Mouse (Mus musculus) 3T3-L1 (cell line): ENCODE measurements around the gene Utrn.

Experiments
- DNase-seq: peaks from one replicate; pipeline ENCODE4 v3.0.0-alpha.2; 2015; ENCODE audit warnings: low read depth, low spot score

Utrn gene

DNA sequence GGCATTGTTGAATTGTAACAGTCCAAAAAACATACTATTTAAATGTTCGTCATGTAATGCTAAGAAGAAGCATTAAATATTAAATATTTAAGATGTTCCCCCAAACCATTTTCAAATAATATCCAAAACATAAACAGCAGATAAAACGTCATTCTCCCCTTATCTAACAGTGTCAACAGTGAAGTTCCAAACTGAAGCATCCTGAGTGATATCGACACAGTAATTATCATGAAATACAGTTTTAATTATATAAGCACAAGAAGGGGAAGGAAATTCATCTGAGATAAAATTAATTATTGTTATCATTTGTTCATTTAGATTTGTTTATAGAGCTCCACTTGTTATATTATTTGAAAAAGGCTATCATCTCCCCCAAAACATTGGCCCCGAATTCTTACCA, 425.0 kb downstream of the Utrn start:
- no peak for DNase-seq

GRCm38 (mm10) chr10:12433161-12433560, 436.0 kb downstream of the Utrn start:
- DNase-seq = no peak

- no peak for DNase-seq
Observed at GRCm38 (mm10) chr10:12430399-12430798, 438.8 kb downstream of the Utrn start.

DNA sequence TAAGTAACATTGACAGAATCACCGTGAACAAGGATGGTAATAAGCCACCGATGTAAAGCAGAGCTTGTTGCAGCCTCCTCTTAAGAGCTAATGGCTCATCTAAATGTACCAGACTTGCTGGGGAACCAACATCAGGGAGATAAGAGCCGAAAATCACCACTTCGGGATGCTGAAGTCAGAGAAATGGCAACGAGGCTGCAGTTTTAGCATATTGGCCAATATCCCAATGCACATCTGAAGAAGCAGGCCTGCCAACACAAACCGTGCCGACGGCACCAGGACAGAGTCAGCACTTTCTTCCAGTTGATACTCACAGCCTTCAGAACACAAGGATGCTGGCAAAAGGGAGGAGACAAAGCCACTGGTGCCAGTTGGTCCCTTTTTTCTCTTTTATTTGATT, 442.3 kb downstream of the Utrn start:
- no peak for DNase-seq

DNA sequence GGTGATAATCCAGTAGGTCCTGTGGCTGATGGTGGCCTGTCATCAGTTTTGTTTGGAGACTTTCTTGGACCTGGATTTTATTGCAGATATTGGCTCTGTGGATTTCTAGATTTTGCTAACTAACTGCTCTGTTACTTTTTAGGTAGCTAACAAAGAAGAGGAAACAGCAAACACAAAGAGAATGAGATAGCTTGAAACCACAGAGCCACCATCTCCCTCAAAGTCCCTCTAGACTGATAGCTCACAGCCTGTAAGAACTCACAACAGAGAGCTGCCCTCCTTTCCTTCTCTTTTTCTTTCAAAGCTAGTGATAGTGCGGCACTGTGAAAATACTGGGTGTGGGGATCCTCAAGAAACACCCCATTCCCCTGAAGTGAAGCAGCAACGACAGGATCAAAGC, 444.2 kb downstream of the Utrn start:
- DNase-seq = no peak

DNA sequence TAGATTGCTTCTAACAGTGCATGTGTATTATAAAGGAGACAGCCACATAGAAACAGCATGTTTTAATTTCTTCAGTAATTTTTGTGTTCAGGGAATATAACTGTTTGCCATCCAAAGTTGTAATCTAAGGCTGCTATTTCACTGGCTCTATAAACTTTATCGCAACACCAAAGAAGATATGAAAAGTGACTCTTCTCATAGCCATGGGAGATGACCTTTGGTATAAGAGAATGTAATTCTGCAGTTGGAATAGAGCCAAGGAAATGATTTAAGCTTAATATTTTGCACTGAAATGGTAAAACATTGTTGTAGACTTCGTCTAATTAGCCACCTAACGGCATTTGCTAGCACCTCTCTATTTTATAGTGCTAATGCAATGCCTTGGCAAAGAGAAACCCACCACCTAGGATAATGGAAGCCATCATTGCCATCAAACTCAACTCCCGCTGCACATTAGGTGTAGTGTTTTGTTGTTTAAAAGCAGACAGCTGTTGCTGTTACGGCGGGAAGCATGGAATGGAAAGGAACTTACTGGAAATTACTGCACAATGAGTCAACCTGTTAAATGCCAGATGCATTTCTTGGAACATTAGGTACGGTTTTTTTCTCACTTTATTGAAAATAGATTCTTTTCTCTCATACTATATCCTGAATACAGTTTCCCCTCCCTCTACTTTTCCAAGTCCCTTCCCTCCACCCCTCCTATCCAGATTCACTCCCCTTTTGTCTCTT, 445.0 kb downstream of the Utrn start:
- peak; percentile 57 for DNase-seq

GRCm38 (mm10) chr10:12414967-12415366, 454.2 kb downstream of the Utrn start:
- no peak for DNase-seq

- no peak for DNase-seq
Observed at GRCm38 (mm10) chr10:12406338-12407110, 462.6 kb downstream of the Utrn start.

DNA sequence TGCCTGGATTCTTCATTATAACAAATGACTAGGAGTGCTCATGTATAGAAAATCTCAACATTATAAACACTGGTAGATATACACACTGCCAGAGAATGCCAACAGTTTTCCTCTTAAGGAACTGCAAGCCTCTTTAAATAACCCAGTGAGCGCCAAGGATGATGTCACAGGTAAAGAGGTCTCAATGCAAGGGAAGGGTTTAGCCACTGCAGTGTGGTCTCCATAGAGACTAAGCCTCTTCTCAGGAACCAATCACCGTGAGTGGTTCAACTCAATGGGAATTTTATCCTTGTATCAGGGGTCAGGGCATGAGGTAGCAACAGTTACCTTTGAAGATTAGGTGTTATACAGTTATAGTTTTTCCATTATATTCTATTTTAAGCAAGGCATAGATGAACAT, 469.7 kb downstream of the Utrn start:
- no peak for DNase-seq

- no peak for DNase-seq
Observed at GRCm38 (mm10) chr10:12380139-12380538, 489.0 kb downstream of the Utrn start.

GRCm38 (mm10) chr10:12379123-12379522, 490.0 kb downstream of the Utrn start:
- no peak for DNase-seq

GRCm38 (mm10) chr10:12377727-12378126, 491.4 kb downstream of the Utrn start:
- DNase-seq = no peak

GRCm38 (mm10) chr10:12376015-12376414, 493.1 kb downstream of the Utrn start:
- no peak for DNase-seq

DNA sequence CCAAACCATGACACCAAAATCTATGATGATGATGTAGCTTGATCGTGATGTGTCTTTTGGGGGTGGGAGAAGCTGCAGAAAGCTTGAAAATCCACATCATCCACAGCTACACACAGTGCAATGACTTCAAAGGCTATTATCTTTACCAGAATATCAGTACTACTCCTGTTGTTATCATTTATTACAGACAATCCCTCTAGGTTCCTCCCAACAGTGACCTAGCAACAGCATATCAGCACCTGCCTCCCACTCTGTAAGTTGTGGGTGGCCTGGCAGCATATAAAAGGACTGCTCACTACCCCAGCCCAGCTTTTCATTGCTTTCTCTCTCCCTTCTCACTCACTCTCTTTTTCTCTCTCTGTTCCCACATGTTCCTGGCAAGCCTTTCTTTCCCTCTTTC, 494.4 kb downstream of the Utrn start:
- no peak for DNase-seq

DNA sequence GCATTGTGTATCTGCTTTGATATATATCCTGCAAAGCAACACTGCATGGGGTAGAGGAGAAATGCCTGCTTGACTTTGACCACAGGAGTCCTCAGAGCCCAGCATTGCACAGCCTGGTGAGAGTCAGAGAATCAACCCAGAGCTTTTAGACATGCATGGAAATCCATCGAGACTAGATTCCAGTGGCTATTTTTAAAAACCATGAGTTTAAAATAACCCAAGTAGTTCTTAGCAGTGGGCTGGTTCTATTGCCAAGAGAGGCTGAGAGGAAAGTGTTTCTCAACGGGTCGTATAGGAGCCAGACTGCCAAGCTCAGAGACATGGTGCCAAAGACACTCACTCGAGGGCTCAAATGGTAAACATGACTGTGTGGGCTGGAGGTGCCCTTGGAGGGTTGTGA, 514.6 kb downstream of the Utrn start:
- no peak for DNase-seq

DNA sequence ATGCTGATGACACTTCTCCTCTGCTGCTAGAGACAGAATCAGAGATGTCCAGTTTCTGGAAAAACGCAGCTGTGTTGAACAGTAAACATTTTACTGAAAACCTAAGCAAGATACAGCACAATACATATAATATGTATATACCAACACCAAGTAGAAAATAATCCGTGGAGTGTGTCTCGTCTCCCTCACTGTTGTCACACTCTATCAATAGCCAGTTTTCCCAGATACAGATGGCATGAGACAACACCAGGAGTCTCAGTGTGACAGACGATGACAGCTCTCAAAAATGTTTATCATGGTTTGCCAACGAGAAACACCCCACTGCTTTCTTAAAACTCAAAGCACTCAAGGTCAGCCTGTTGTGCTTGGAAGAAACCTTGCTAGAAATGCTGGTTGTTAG, 515.1 kb downstream of the Utrn start:
- DNase-seq = no peak

DNA sequence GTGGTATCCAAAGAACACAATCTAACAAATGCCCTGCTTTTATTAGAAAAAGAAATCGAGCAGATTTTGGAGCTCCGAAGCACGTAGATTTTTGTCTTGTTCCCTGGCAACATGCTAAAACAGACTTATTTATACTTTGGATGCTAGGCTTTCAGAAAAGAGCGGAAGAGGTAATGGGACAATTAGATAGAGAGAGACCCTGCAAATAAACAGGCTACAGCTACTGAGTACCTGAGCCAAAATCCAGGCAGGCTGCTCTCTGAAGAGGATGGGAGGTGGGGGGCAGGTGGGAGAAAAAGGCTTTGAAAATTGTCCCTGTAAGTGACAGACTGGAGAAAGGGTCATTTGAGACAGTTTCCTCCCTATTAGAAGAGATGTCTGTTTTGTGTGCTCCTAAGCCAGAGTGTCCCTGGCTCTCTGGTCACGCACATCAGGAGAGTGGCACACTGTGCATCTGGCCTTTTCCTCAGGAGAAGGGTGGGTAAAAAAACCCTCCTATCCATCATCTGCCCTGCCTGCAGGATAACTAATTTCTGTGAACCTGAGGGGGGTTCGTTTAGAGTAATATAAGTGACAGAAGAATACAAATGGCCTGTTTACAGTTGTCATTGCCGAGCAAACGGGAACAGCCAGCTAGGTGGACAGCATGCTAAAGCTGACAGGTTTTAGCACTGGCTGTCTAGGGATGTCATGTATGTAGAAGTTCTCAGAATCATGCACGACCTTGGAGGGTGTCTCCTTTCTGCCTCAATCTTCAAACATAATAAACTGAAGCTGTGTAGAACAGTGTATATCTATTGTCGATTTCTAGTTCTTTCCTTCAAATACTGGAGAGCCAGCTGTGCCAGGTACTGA, 529.2 kb downstream of the Utrn start:
- DNase-seq = no peak

GRCm38 (mm10) chr10:12339005-12339703, 530.0 kb downstream of the Utrn start:
- DNase-seq = no peak
